In the genomic region with DNA sequence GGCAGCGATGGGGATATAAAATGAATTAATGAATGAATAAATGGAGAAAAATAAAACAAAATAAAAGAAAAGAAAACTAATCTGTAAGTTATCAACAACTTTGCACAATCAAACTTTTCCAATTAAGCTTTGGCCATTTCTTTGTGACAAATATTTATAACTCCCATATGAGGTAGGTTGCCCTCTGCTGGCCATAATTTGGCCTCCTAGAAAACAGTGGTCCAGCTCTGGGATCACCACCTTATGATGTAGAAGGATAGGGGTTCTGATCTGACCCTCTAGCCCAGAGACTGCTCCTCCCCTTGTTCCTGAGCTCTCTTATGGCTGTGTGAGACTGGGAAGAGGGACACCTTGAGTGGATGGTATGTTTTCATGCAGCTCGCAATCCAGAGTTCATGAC, we compare ENCODE assay signal across 17 mouse cellular contexts. TPM values are rescaled to one million over a fixed set of nuclear protein-coding genes. Genes with fewer than 3 reads are reported as not detected.
DNase-seq lines count a peak whose midpoint lies in the region; ATAC-seq and TF ChIP-seq lines count a peak whose summit lies in the region.
"Had no signal": no experiment of that assay in that cellular context is flagged by ENCODE, and none has a peak within 500 bp of the region (broad histone marks: within the 10 kb centered on the region; RNA-seq: fewer than 3 reads in every experiment).

No protein-coding gene starts in this region.

- no peaks in the 10 kb centered on the region for H3K36me3 ChIP-seq in embryonic facial prominence, embryonic 11.5 days (replicated peaks; ENCODE audit: control insufficient read depth, insufficient read depth, low read depth, low read length)
- no peaks in the 10 kb centered on the region for H3K36me3 ChIP-seq in embryonic facial prominence, embryonic 10.5 days (replicated peaks)
- H3K36me3 ChIP-seq in CH12.LX (replicated peaks in 1 of 2; ENCODE audit: control insufficient read depth in 1 of 2, insufficient read depth in 1 of 2, low read length in 1 of 2): no peaks in the 10 kb centered on the region
- H3K36me3 ChIP-seq: forebrain, embryonic 15.5 days; heart, embryonic 12.5 days; hindbrain, embryonic 12.5 days had no signal

- H3K79me2 ChIP-seq in CH12.LX (replicated peaks; ENCODE audit: control insufficient read depth, extremely low read depth, insufficient read depth, poor library complexity, severe bottlenecking): no peaks in the 10 kb centered on the region

- H3K9ac ChIP-seq in embryonic facial prominence, embryonic 11.5 days (replicated peaks; ENCODE audit: low read length): no peak overlapping the region
- H3K9ac ChIP-seq in CH12.LX (ENCODE audit: insufficient read depth, low read depth): no peak overlapping the region
- H3K9ac ChIP-seq: forebrain, embryonic 15.5 days; heart, embryonic 12.5 days; hindbrain, embryonic 12.5 days had no signal

- no peak for ATAC-seq in embryonic facial prominence, embryonic 11.5 days (replicated peaks; ENCODE audit: insufficient number of reproducible peaks, low FRiP score, low TSS enrichment, low read depth)
- peak; percentile 56; the same call in 1 of the 2 replicates for ATAC-seq in common myeloid progenitor, adult 5-6 weeks (replicated peaks; ENCODE audit: low read depth, poor library complexity, severe bottlenecking)
- ATAC-seq: forebrain, embryonic 15.5 days had no signal

- DNase-seq in embryonic facial prominence, embryonic 11.5 days (ENCODE audit: low spot score): peak; percentile 1
- DNase-seq in embryonic facial prominence, embryonic 10.5 days (ENCODE audit: low spot score): no peak
- no peak for DNase-seq in layer of hippocampus, adult 2 months (ENCODE audit: low spot score in 2 of 2)
- DNase-seq in layer of hippocampus, adult 9-11 months: no peak
- peak; percentile 0 for DNase-seq in CH12.LX (ENCODE audit: extremely low read depth)
- DNase-seq in adrenal gland, adult (ENCODE audit: inconsistent age in 2 of 2, low spot score in 1 of 2): no peak
- DNase-seq: adrenal gland, postnatal 14 days; cerebellum, adult 8-10 months; gastrocnemius, postnatal 10 days; lung, postnatal 4 days; thymus, postnatal 14 days had no signal

- H3K27ac ChIP-seq in embryonic facial prominence, embryonic 11.5 days (replicated peaks; ENCODE audit: low read depth, low read length): no peak overlapping the region
- H3K27ac ChIP-seq in embryonic facial prominence, embryonic 10.5 days (replicated peaks): no peak overlapping the region
- H3K27ac ChIP-seq in layer of hippocampus, adult 2 months: no peak overlapping the region
- no peak overlapping the region for H3K27ac ChIP-seq in CH12.LX (ENCODE audit: insufficient read depth, low read depth)
- H3K27ac ChIP-seq: forebrain, embryonic 15.5 days; hindbrain, embryonic 12.5 days had no signal

- no peaks in the 10 kb centered on the region for H3K9me3 ChIP-seq in embryonic facial prominence, embryonic 11.5 days (replicated peaks; ENCODE audit: control insufficient read depth, low read length)
- no peaks in the 10 kb centered on the region for H3K9me3 ChIP-seq in embryonic facial prominence, embryonic 10.5 days
- no peaks in the 10 kb centered on the region for H3K9me3 ChIP-seq in CH12.LX (replicated peaks; ENCODE audit: low read length)
- H3K9me3 ChIP-seq: forebrain, embryonic 15.5 days; heart, embryonic 12.5 days; hindbrain, embryonic 12.5 days had no signal

- no peaks in the 10 kb centered on the region for H3K27me3 ChIP-seq in embryonic facial prominence, embryonic 11.5 days (ENCODE audit: control insufficient read depth, insufficient read depth, low read length)
- no peaks in the 10 kb centered on the region for H3K27me3 ChIP-seq in embryonic facial prominence, embryonic 10.5 days (replicated peaks; ENCODE audit: low read depth, poor library complexity, severe bottlenecking)
- peaks cover 35% of the 10 kb centered on the region for H3K27me3 ChIP-seq in CH12.LX (replicated peaks)
- H3K27me3 ChIP-seq: forebrain, embryonic 15.5 days; heart, embryonic 12.5 days; hindbrain, embryonic 12.5 days had no signal

- TF ChIP-seq POLR2A in CH12.LX (IDR thresholded peaks at IDR 0.05; ENCODE audit: low read depth, low read length): no peak

- WGBS in embryonic facial prominence, embryonic 11.5 days: 94% methylated on average over 2 of the region's 2 CpGs
- WGBS in embryonic facial prominence, embryonic 10.5 days: 95% methylated on average over 2 of the region's 2 CpGs

- no peak overlapping the region for H3K4me3 ChIP-seq in embryonic facial prominence, embryonic 11.5 days (ENCODE audit: low read depth, low read length)
- no peak overlapping the region for H3K4me3 ChIP-seq in embryonic facial prominence, embryonic 10.5 days
- H3K4me3 ChIP-seq in layer of hippocampus, adult 2 months: no peak overlapping the region
- H3K4me3 ChIP-seq in CH12.LX (replicated peaks in 1 of 3; ENCODE audit: low read depth in 2 of 3, low read length in 2 of 3, poor library complexity in 1 of 3): no peak overlapping the region
- H3K4me3 ChIP-seq: forebrain, embryonic 15.5 days; heart, embryonic 12.5 days; hindbrain, embryonic 12.5 days had no signal

- TF ChIP-seq RAD21 in CH12.LX (IDR thresholded peaks at IDR 0.05; ENCODE audit: low read depth, low read length): no peak; the same call in 1 of the 2 replicates

- no peak overlapping the region for H3K4me2 ChIP-seq in embryonic facial prominence, embryonic 11.5 days (ENCODE audit: low read depth, low read length)
- H3K4me2 ChIP-seq in CH12.LX (ENCODE audit: insufficient read depth, low read depth, poor library complexity, severe bottlenecking): no peak overlapping the region
- H3K4me2 ChIP-seq: forebrain, embryonic 15.5 days; heart, embryonic 12.5 days; hindbrain, embryonic 12.5 days had no signal

- TF ChIP-seq CTCF in layer of hippocampus, adult 2 months (conservative IDR thresholded peaks at IDR 0.05): peak; percentile 57
- TF ChIP-seq CTCF in CH12.LX (conservative IDR thresholded peaks at IDR 0.05 in 1 of 2, IDR thresholded peaks at IDR 0.05 in 1 of 2; ENCODE audit: low read depth in 2 of 2, low read length in 2 of 2): peak; percentile 6 to 56; a peak in 2 of 4 replicates

- no peaks in the 10 kb centered on the region for H3K4me1 ChIP-seq in embryonic facial prominence, embryonic 11.5 days (ENCODE audit: control insufficient read depth, insufficient read depth, low read length)
- no peaks in the 10 kb centered on the region for H3K4me1 ChIP-seq in embryonic facial prominence, embryonic 10.5 days
- H3K4me1 ChIP-seq in CH12.LX (ENCODE audit: control insufficient read depth in 1 of 2, insufficient read depth in 2 of 2): no peaks in the 10 kb centered on the region
- H3K4me1 ChIP-seq: forebrain, embryonic 15.5 days; heart, embryonic 12.5 days; hindbrain, embryonic 12.5 days had no signal

- no peak for TF ChIP-seq EP300 in CH12.LX (IDR thresholded peaks at IDR 0.05; ENCODE audit: low read length)

- in situ Hi-C loops in CH12.LX (cut with MboI; ENCODE audit: low pct_ligation_motif_present, low pct_unique_long_range_greater_than_20kb, low sequenced_read_pairs): no loop called here

- dilution Hi-C loops in CH12.LX (cut with MboI; ENCODE audit: extremely low pct_ligation_motif_present, extremely low pct_unique_long_range_greater_than_20kb, low sequenced_read_pairs): no loop called here

TF ChIP-seq in CH12.LX, 34 proteins besides CTCF, POLR2A, EP300 and RAD21:
- 0 out of 2 replicates have a peak, but pooled peaks have one; percentile 26 for TF ChIP-seq SMC3 (IDR thresholded peaks at IDR 0.05; ENCODE audit: low read depth, low read length)
- TF ChIP-seq ZC3H11A (IDR thresholded peaks at IDR 0.05; ENCODE audit: low read depth, low read length): no peak

RNA-seq across cellular contexts. Expression of gene Cyp4x1, which starts 20.6 kb away (rescaled TPM):
- polyA plus RNA-seq in embryonic facial prominence, embryonic 11.5 days (2014; fragmentation: Nextera tagmentation; extraction: Ambion mirVana): 0.42 and 0.50 TPM in 2 replicates
- polyA plus RNA-seq in embryonic facial prominence, embryonic 10.5 days (2016; fragmentation: Nextera tagmentation; extraction: Ambion mirVana): 0.24 and 0.25 TPM in 2 replicates
- total RNA-seq in layer of hippocampus, adult 2 months (2021): 1 to 10 TPM; 8.2 to 8.3 TPM
- total RNA-seq in CH12.LX (2012; rRNA removed): not detected in 2 replicates
- not detected in 2 replicates for total RNA-seq in CH12.LX (2014; rRNA removed)
- polyA plus RNA-seq in CH12.LX (2012; ENCODE audit: insufficient read length, low read depth): 0.07 TPM in 1 of 2 replicates, not detected in the other
- 0.09 TPM in 1 of 2 replicates, not detected in the other for total RNA-seq in common myeloid progenitor, adult 5-6 weeks (2017)
- total RNA-seq: adrenal gland, postnatal 14 days; monocyte, adult 5-6 weeks; neutrophil, adult 5-6 weeks had no signal

Comparison
In these comparisons a context has a peak if more than half of its experiments do, and no peak if none do; other contexts are left out.
1. DNase-seq: peak in embryonic facial prominence, embryonic 11.5 days (single experiment) and CH12.LX (single experiment); none in embryonic facial prominence, embryonic 10.5 days (single experiment), layer of hippocampus, adult 2 months (0 of 2), layer of hippocampus, adult 9-11 months (single experiment) and adrenal gland, adult (0 of 2).